Mouse (Mus musculus): ENCODE measurements around the gene Cttnbp2. TPM values are rescaled to one million over a fixed set of nuclear protein-coding genes. Genes with fewer than 3 reads are reported as not detected.
A peak's percentile ranks its signal among the peaks of the same experiment; 100 is the strongest.

The Cttnbp2 gene
- polyA plus RNA-seq, 1 experiment from 2014 or later: 14.9 TPM

- peak overlapping the region; percentile 88 for H3K4me2 ChIP-seq (ENCODE audit: low read length)
- no peak overlapping the region for H3K27ac ChIP-seq (ENCODE audit: low read depth)
- H3K9me3 ChIP-seq (ENCODE audit: control insufficient read depth, low read length): no peaks in the 10 kb centered on the region
- ATAC-seq (replicated peaks; ENCODE audit: low FRiP score, low TSS enrichment, low read depth) (peak; percentile 32), DNase-seq (ENCODE audit: low spot score) (peak; percentile 67)
- H3K36me3 ChIP-seq (ENCODE audit: control insufficient read depth, insufficient read depth, low read length): no peaks in the 10 kb centered on the region
- peaks cover 4% of the 10 kb centered on the region; the same call in 1 of the 2 replicates for H3K4me1 ChIP-seq (replicated peaks; ENCODE audit: control insufficient read depth, insufficient read depth, low read length)
- H3K27me3 ChIP-seq (replicated peaks; ENCODE audit: control insufficient read depth, insufficient read depth, low read length): 0 out of 2 replicates have a peak, but pooled peaks cover 2% of the 10 kb centered on the region
- H3K4me3 ChIP-seq (ENCODE audit: low read depth, low read length): peak overlapping the region; percentile 56
- under 1% methylated on average over 26 of the region's 28 CpGs for WGBS
- H3K9ac ChIP-seq (ENCODE audit: low read length): peak overlapping the region; percentile 58
These were observed 801 bp downstream of the Cttnbp2 start for GRCm38 (mm10) chr6:18513611-18514473.

DNA sequence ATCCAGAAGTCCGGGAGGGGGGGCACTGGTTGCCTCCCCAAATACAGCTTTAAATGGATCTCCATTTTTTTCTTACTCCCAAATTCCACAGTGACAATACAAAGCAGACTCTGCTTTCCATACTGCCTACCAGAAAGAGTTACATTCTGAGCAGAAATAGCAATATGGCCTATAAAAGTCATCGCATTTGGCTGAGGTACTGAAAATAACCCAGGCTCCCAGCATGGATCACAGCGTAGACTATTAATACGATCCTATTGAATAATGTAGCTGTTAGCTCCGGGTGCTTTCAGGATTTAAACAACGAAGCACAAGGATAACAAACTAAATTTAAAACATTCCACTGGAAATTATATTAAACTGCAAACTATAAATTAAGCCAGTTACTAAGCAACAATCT, 2.8 kb downstream of the Cttnbp2 start:
- ATAC-seq (replicated peaks; ENCODE audit: low FRiP score, low TSS enrichment, low read depth) (no peak), DNase-seq (ENCODE audit: low spot score) (no peak)
- Histone ChIP-seq H3K27me3 (replicated peaks; ENCODE audit: control insufficient read depth, insufficient read depth, low read length) (no peaks in the 10 kb centered on the region), H3K4me2 (ENCODE audit: low read length) (peak overlapping the region; percentile 1; the same call in 1 of the 2 replicates), H3K4me3 (ENCODE audit: low read depth, low read length) (no peak overlapping the region), H3K36me3 (ENCODE audit: control insufficient read depth, insufficient read depth, low read length) (no peaks in the 10 kb centered on the region), H3K9me3 (ENCODE audit: control insufficient read depth, low read length) (no peaks in the 10 kb centered on the region), H3K27ac (ENCODE audit: low read depth) (no peak overlapping the region), H3K9ac (ENCODE audit: low read length) (no peak overlapping the region), H3K4me1 (replicated peaks; ENCODE audit: control insufficient read depth, insufficient read depth, low read length) (peaks cover 4% of the 10 kb centered on the region; the same call in 1 of the 2 replicates)
- whole genome bisulfite sequencing: 57% methylated on average over 6 of the region's 6 CpGs

DNA sequence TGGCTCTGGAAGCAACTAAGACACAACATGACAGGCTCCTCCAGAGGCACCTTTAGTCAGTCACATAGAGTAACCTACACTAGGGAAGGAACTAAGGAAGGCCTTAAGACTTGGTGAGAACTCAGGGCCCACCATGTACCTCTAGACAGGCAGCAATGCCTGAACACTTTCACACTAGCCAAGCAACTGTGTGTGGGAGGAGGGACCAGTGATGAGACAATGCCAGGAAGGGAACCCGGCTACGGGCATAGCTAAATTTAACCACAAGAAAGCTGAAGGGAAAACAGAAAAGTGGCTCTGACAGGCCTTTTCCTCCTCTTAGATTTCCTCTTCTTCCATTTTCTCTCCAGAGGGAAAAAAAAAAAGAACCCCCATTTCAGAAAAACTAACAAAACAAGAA, 6.6 kb downstream of the Cttnbp2 start:
- Histone ChIP-seq H3K9ac (ENCODE audit: low read length) (no peak overlapping the region), H3K9me3 (ENCODE audit: control insufficient read depth, low read length) (no peaks in the 10 kb centered on the region), H3K4me3 (ENCODE audit: low read depth, low read length) (no peak overlapping the region), H3K36me3 (ENCODE audit: control insufficient read depth, insufficient read depth, low read length) (no peaks in the 10 kb centered on the region), H3K27ac (ENCODE audit: low read depth) (no peak overlapping the region; the same call in 1 of the 2 replicates), H3K4me1 (replicated peaks; ENCODE audit: control insufficient read depth, insufficient read depth, low read length) (no peaks in the 10 kb centered on the region; the same call in 1 of the 2 replicates), H3K4me2 (ENCODE audit: low read length) (no peak overlapping the region), H3K27me3 (replicated peaks; ENCODE audit: control insufficient read depth, insufficient read depth, low read length) (no peaks in the 10 kb centered on the region)
- ATAC-seq (replicated peaks; ENCODE audit: low FRiP score, low TSS enrichment, low read depth) (no peak), DNase-seq (ENCODE audit: low spot score) (no peak)
- 79% methylated on average over 2 of the region's 2 CpGs for WGBS

DNA sequence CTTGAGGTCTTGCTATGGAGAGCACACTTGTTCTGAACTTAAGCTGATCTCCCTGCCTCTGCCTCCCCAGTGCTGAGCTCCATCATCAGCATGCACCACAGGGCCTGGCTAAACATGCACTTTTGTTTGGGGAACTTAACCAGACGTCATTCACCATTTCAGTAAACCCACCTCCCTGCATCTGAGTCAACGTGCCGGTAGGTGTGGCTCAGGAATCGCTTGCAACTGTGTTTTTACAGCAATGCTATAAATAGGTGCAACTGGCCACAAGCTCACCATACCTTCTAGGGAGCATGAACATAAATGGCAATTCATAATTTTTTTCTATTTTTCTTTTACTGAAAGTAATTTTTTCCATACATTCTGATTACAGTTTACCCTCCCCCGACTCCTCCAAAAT, 14.8 kb downstream of the Cttnbp2 start:
- no peak overlapping the region for H3K4me2 ChIP-seq (ENCODE audit: low read length)
- no peak overlapping the region for H3K9ac ChIP-seq (ENCODE audit: low read length)
- WGBS: 44% methylated on average over 5 of the region's 5 CpGs
- H3K36me3 ChIP-seq (ENCODE audit: control insufficient read depth, insufficient read depth, low read length): no peaks in the 10 kb centered on the region
- ATAC-seq (replicated peaks; ENCODE audit: low FRiP score, low TSS enrichment, low read depth) (no peak), DNase-seq (ENCODE audit: low spot score) (no peak)
- H3K27me3 ChIP-seq (replicated peaks; ENCODE audit: control insufficient read depth, insufficient read depth, low read length): no peaks in the 10 kb centered on the region
- no peaks in the 10 kb centered on the region for H3K4me1 ChIP-seq (replicated peaks; ENCODE audit: control insufficient read depth, insufficient read depth, low read length)
- no peak overlapping the region for H3K4me3 ChIP-seq (ENCODE audit: low read depth, low read length)
- no peaks in the 10 kb centered on the region for H3K9me3 ChIP-seq (ENCODE audit: control insufficient read depth, low read length)
- H3K27ac ChIP-seq (ENCODE audit: low read depth): no peak overlapping the region

DNA sequence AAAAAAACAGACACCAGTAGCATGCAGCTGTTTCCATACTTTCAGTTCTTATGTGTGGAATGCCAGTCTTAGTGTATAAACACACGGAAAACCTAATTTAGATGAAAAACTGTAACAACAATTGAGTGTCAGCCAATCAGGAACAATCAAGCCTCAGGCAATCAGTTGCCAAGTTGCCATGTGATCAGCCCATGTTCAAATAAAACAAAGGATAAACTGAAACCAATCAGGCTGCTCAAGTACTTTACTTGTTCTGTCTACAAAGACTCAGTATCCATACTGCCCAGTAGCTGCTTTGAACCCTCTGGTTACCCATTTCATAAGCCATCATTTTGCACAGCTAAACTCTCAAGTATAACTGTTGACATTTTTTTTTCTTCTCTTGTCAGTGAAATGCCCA, 21.7 kb downstream of the Cttnbp2 start:
- 75% methylated on average over 1 of the region's 1 CpGs for WGBS
- H3K27me3 ChIP-seq (replicated peaks; ENCODE audit: control insufficient read depth, insufficient read depth, low read length): no peaks in the 10 kb centered on the region
- DNase-seq (ENCODE audit: low spot score): no peak

DNA sequence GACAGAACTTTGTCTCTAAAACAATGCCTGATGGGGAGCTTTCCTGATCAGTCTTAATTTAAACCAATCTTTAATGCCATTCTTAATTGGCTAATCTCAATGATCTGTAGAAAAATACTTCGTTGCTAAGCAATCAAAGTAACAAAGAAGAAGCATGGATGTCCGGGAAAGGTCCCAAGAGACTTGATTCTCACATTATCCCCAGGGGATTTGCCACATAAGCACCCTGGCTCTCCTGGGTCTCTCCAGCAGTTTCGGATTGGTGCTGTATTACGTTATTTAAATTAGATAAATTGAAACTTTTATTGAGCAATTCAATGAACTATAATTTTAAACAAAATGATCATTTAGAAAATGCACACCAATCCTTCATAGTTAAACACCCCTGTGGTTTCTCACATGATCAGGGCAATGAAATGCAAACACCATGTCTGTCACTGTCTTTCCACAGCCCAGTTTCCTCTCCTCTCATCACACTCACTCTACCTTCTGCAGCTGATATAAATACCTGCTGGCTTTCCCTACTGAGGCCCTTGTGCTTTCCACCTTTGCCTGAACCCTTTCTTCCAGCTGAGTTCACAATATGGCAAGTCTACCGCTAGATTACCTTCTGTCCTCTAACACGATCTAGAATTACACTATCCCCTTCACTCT, 22.3 kb downstream of the Cttnbp2 start:
- no peak overlapping the region for H3K9ac ChIP-seq (ENCODE audit: low read length)
- H3K27ac ChIP-seq (ENCODE audit: low read depth): no peak overlapping the region
- no peaks in the 10 kb centered on the region for H3K36me3 ChIP-seq (ENCODE audit: control insufficient read depth, insufficient read depth, low read length)
- no peak for ATAC-seq (replicated peaks; ENCODE audit: low FRiP score, low TSS enrichment, low read depth)
- no peak overlapping the region for H3K4me3 ChIP-seq (ENCODE audit: low read depth, low read length)
- H3K9me3 ChIP-seq (ENCODE audit: control insufficient read depth, low read length): no peaks in the 10 kb centered on the region
- no peak for DNase-seq (ENCODE audit: low spot score)
- H3K27me3 ChIP-seq (replicated peaks; ENCODE audit: control insufficient read depth, insufficient read depth, low read length): no peaks in the 10 kb centered on the region
- no peak overlapping the region for H3K4me2 ChIP-seq (ENCODE audit: low read length)
- 82% methylated on average over 6 of the region's 6 CpGs for WGBS
- H3K4me1 ChIP-seq (replicated peaks; ENCODE audit: control insufficient read depth, insufficient read depth, low read length): no peaks in the 10 kb centered on the region

More for the DNA sequence above, 21.7 kb downstream of the Cttnbp2 start:
- Histone ChIP-seq H3K4me2 (ENCODE audit: low read length) (no peak overlapping the region), H3K9ac (ENCODE audit: low read length) (no peak overlapping the region), H3K9me3 (ENCODE audit: control insufficient read depth, low read length) (no peaks in the 10 kb centered on the region), H3K27ac (ENCODE audit: low read depth) (no peak overlapping the region), H3K4me1 (replicated peaks; ENCODE audit: control insufficient read depth, insufficient read depth, low read length) (no peaks in the 10 kb centered on the region), H3K36me3 (ENCODE audit: control insufficient read depth, insufficient read depth, low read length) (no peaks in the 10 kb centered on the region), H3K4me3 (ENCODE audit: low read depth, low read length) (no peak overlapping the region)
- ATAC-seq (replicated peaks; ENCODE audit: low FRiP score, low TSS enrichment, low read depth): no peak

DNA sequence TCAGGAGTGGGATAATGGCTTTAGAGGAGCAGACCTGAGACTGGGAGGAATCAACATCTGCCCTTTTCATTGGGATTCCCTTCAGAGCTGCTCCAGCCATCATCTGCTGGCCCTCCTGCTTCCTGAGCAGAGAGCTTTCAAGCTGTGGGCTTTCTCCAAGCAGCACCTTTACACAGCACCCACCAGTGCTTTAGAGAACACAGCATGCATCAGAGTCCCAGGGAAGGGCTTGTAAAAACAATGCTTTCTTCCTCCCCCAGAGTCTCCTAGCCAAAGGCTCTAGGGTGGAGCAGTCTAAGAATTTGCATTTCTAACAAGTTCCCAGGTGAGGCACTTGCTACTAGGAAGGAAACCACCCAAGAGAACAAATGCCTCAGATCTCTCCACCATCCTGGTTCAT, 29.6 kb downstream of the Cttnbp2 start:
- no peak overlapping the region for H3K27ac ChIP-seq (ENCODE audit: low read depth)
- no peak overlapping the region for H3K4me3 ChIP-seq (ENCODE audit: low read depth, low read length)
- H3K4me2 ChIP-seq (ENCODE audit: low read length): no peak overlapping the region
- no peak for DNase-seq (ENCODE audit: low spot score)
- H3K9ac ChIP-seq (ENCODE audit: low read length): no peak overlapping the region
- no peaks in the 10 kb centered on the region for H3K27me3 ChIP-seq (replicated peaks; ENCODE audit: control insufficient read depth, insufficient read depth, low read length)
- no peak for ATAC-seq (replicated peaks; ENCODE audit: low FRiP score, low TSS enrichment, low read depth)
- H3K36me3 ChIP-seq (ENCODE audit: control insufficient read depth, insufficient read depth, low read length): no peaks in the 10 kb centered on the region
- H3K4me1 ChIP-seq (replicated peaks; ENCODE audit: control insufficient read depth, insufficient read depth, low read length): no peaks in the 10 kb centered on the region
- H3K9me3 ChIP-seq (ENCODE audit: control insufficient read depth, low read length): no peaks in the 10 kb centered on the region

DNA sequence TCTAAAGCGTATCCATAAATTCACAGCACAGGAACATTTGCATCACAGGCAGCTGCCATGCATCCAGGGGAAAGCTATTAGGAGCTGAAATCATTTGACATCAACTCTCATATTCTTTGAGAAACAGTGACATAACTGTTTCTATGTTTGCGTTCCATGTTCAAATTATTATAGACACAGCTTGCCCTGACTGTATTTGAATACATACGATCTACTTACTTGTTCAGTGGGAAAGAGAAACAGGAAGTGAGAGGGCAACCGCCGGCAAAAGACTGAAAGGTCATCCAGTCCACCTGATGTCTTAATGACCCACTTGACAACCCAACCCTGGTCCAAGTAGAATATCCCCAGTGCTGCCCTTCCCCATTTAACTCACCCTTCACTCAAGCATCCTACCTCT, 30.6 kb downstream of the Cttnbp2 start:
- H3K9me3 ChIP-seq (ENCODE audit: control insufficient read depth, low read length): no peaks in the 10 kb centered on the region
- H3K4me1 ChIP-seq (replicated peaks; ENCODE audit: control insufficient read depth, insufficient read depth, low read length): no peaks in the 10 kb centered on the region
- H3K36me3 ChIP-seq (ENCODE audit: control insufficient read depth, insufficient read depth, low read length): no peaks in the 10 kb centered on the region
- H3K4me2 ChIP-seq (ENCODE audit: low read length): no peak overlapping the region
- no peak overlapping the region for H3K9ac ChIP-seq (ENCODE audit: low read length)
- H3K27ac ChIP-seq (ENCODE audit: low read depth): no peak overlapping the region
- ATAC-seq (replicated peaks; ENCODE audit: low FRiP score, low TSS enrichment, low read depth) (no peak), DNase-seq (ENCODE audit: low spot score) (no peak)
- WGBS: 76% methylated on average over 5 of the region's 5 CpGs
- H3K27me3 ChIP-seq (replicated peaks; ENCODE audit: control insufficient read depth, insufficient read depth, low read length): no peaks in the 10 kb centered on the region
- no peak overlapping the region for H3K4me3 ChIP-seq (ENCODE audit: low read depth, low read length)
